Mouse (Mus musculus) thymus, adult 2 months (tissue): ENCODE data around the gene Ppfibp1.

Source experiments
- CTCF ChIP-seq: fragments of 200-500 bp; IDR thresholded peaks from 2 replicates; pipeline ENCODE4 v1.5.1; 2012; ENCODE audit warnings: mild to moderate bottlenecking, control low read depth, low read length, moderate library complexity, borderline replicate concordance; ENCODE audit not compliant: control insufficient read depth, poor library complexity, insufficient read depth; ENCODE audit errors: extremely low read depth
- POLR2A ChIP-seq: fragments of 200-500 bp; IDR thresholded peaks from 2 replicates; pipeline ENCODE4 v1.6.1; 2012; ENCODE audit warnings: mild to moderate bottlenecking, low read length, control low read depth, moderate library complexity; ENCODE audit not compliant: control insufficient read depth, poor library complexity, insufficient read depth; ENCODE audit errors: extremely low read depth

- TF ChIP-seq CTCF (no peak), POLR2A (no peak)
Observed at GRCm38 (mm10) chr6:146880296-146880695, 8.0 kb upstream of the Ppfibp1 start.
